Mouse (Mus musculus) bone marrow macrophage, adult 2 months (primary cell): ENCODE results near the gene Gm47959.

Source experiments
- CTCF ChIP-seq: IDR thresholded peaks from 2 replicates; pipeline ENCODE4 v1.5.1; 2012; ENCODE audit warnings: low read depth, mild to moderate bottlenecking, low read length, moderate library complexity
- POLR2A ChIP-seq: IDR thresholded peaks from 2 replicates; pipeline ENCODE4 v1.6.1; 2012; ENCODE audit warnings: mild to moderate bottlenecking, low read depth, low read length, borderline replicate concordance

DNA sequence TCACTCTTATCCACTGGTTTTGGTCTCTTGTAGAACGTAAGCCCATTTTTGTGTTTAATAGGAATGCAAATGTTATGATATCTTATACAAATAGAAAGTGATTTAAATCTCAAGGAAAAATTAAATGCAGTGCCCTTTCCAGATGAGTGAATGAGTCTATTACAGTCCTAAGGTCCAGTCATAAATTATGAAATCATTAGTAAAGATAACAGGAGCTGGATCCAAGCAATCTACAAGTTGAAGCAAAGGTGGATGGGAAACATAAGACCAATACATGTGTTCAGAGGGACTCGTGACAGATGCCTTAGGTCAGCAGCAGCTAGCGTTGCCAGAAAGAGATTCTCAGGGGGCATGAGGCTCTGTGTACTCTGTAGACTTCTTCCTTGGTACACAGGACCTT lies 8.8 kb upstream of the Gm47959 start:
- TF ChIP-seq CTCF: no peak
- no peak for TF ChIP-seq POLR2A
